Mouse (Mus musculus) mesoderm, embryonic 11.5 days (tissue): ENCODE data around the gene Dhrs1.

Source experiments
- DNase-seq: peaks from one replicate; pipeline ENCODE4 v3.0.0-alpha.2; 2012; ENCODE audit warnings: low read depth, low spot score

Dhrs1 gene

GRCm38 (mm10) chr14:55763166-55763565 is 17.7 kb upstream of the Dhrs1 start:
- DNase-seq: no peak

GRCm38 (mm10) chr14:55762001-55762821 is 16.7 kb upstream of the Dhrs1 start:
- DNase-seq: peak; percentile 61

DNA sequence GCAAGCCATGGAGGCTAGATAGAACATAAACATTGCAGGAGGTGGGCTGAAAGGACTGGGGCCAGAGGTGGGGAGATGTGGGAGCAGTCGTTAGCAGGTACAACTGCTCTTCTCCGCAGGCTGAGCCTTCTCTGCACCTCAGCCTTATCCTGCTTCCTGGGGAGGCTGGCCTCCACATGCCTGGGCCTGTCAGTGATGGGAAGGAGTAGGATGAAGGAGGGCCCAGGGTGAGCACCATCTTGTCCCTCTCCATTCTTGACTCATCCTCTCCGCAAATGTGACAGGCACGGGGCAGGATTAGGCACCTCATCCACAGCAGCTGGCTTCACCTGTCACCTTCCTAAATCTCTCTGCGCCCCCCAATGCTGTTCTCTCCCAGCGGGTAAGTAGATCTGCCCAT is 15.7 kb upstream of the Dhrs1 start, which contains the start of gene Ltb4r2:
Gene Ltb4r2 (plus strand): TSS at position 266 of the 400 bp plus-strand sequence.
- no peak for DNase-seq

GRCm38 (mm10) chr14:55760156-55760555 is 14.7 kb upstream of the Dhrs1 start:
- DNase-seq: peak; percentile 84

DNA sequence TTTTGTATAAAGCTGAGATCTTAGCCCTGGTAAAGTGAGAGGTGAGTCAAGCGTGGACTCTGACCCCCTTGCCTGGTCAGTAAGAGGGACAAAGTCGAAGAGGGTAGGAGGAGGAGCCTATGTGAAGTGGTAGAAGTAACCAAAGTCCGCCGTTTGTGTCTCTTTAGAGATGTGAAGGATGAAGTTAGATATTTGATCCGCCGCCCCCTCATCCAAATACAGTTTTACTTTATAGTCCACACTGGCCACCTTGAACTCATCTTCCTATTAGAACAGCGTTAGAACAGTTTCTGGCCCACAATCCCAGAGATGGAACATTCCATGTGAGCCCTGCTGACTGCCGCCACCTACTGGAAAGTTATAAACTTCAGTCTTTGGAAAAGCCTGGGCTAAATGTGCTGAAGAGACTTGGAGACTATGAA is 12.9 kb upstream of the Dhrs1 start, which contains the start of gene Cideb:
Gene Cideb (minus strand): TSS at position 96 of the 422 bp plus-strand sequence.
- DNase-seq: peak; percentile 69

DNA sequence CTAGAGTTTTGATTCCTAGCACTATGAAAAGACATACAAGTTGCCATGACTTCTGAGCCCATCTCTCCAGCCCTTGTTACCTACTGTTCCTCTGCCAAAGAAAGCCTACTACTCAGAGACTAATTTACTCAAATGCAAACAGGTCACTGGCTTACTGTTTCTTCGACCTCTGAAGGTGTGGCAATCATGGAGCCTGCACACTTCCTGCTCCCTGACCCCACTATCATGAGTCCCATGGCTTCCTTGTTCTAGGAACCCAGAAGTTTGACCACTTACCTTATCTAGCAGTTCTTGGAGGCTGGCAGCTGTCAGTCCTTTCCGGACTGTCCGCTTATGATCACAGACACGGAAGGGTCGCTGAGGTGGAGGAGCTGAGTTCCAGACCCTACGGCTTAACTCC is 12.1 kb upstream of the Dhrs1 start:
- no peak for DNase-seq

DNA sequence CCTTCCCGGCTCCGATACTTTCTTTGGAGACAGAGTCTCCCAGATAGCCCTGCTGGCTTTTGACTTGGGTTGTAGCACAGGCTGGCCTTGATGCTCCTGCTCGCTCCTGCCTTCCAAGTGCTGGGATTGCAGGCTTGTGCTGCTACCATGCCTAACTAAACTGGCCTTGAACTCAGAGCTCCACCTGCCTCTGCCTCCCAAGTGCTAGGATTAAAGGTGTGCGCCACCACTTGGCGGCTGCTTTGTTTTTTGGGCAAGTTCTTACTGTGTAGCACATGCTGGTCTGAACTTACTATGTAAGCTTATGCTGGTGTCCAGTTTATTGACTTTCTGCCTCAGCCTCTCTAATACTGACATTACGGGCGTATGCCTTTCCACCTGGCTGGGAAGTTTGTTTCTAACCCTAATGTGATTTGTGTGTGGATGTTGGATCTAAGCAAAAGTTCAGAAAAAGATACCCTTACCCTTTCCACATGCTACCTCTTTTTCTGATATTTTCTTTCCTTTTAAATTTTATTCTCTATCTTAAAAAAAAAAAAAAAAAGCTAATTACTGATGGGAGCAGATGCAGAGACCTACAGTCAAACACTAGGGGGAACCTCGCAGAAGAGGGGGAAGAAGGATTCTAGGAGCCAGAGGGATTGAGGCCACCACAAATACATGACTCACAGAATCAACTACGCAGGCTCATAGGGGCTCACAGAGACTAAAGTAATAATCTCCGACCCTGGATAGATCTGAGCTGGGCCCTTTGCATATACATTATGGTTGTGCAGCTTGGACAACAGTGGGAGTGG is 1.8 kb upstream of the Dhrs1 start:
- DNase-seq: no peak

DNA sequence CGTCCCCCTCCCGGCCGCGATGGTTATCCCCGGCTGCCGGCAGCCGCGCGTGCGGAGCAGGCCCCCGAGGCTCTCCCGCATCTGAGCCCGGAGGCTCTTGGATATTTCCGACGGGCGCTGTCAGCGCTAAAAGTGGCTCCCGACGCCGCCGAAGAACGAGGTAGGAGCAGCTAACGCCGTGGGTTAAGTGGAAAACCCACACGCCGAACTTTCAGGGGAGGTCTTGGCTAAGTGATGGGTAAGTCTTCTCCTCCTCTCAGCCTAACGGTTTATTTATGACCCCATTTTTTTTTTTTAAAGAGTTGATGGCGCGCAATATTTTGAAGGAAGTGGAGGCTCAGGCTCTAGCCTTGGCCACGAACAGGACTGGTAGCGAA is 359 bp upstream of the Dhrs1 start:
- no peak for DNase-seq

DNA sequence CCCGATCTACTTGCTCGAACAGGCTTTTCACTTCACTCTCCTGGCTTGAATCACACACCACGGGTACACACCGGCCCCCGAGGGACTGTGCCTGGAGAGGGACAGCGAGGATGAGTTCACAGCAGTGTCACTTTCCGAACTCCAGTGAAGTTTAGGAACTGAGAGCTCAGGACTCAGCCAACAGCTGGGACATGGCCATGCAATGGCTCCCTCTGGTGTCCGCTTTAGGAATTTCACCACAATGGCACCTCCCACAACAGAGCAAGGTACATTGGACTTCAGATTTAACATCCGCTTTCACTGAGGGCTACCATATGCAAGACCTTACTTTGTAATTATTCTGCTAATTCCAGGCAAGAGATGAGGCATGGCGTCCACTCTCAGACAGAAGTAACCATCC is 1.8 kb downstream of the Dhrs1 start:
- DNase-seq: peak; percentile 88

DNA sequence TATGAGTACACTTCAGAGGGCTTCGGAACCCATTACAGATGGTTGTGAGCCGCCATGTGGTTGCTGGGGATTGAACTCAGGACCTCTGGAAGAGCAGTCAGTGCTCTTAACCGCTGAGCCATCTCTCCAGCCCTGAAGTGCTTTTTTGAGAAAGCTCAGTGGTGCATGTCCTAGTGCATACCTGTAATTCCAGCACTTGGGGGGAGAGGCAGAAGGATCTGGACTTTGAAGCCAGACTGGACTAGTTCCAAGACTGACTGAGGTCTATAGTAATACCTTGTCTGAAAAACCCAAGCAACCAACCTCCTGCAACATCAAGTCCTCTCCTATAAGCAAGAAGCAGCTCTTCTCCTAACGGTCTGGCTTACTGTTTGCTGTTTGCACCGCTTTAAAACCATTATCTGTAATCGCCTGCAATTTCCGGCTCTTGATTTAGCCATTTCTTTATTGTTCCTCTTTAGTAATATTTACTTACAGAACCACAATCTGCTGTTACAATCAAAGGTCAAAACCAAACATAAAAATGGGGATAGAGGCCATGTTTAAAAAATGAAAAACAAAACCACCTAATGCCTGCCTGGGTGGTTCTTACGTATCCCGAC is 8.3 kb downstream of the Dhrs1 start:
- no peak for DNase-seq

DNA sequence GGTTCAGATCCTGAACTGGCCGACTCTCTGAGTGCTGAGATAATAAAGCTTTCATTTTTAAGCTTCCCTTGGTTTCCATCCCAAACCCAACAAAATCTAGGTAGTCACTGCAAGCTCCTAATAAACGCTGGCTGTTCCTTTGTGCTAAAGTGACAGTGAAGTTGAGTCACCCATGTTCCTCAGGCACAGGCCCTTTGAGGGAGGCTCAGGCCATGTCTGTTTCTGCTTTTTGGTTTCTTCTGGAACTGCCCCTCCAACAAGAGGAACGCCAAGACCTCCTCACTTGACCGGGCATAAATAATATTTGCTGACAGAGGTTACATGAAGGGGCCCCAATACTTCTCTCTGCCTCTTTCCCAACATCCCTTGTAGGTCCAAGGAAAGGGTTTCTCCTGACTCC is 9.7 kb downstream of the Dhrs1 start:
- no peak for DNase-seq

DNA sequence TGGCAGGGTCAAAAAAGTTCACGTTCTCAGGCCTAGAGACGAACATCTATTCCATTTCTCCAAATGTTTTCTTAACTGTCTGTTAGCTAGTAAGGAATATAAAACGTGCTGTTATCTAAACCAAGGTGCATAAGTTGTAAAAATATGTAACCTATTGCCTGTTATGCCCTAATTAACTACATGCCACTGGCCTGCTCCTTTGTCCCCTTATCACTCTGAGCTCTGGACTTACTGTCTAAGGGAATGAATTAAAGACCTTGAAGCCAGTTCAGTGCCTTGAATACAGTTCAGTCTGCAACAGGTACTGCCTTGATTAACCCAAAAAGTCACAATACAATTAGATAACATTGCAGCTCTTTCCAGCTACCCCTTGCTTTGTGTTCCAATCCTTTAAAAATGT is 10.2 kb downstream of the Dhrs1 start:
- DNase-seq: no peak

DNA sequence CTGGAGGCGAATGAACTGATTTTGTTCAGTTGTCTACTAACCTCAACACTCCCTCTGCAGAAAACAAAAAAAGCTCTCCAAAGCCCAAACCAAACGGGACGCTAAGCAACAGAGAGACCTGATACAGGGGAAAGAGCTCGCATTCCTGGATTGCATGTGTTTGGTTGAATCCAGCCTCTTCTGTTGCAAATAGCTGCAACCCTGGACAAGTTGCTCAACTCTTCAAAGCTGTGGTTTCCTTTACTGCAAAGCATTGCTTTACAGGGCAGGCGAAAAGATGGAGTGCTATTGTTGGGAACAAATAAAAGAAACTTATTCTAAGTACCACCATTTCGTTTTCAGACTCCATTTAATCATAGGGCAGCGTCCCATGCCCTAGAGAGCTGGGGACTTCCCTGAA is 10.6 kb downstream of the Dhrs1 start:
- DNase-seq: no peak

- no peak for DNase-seq
Observed at GRCm38 (mm10) chr14:55733889-55734288, 11.6 kb downstream of the Dhrs1 start.

DNA sequence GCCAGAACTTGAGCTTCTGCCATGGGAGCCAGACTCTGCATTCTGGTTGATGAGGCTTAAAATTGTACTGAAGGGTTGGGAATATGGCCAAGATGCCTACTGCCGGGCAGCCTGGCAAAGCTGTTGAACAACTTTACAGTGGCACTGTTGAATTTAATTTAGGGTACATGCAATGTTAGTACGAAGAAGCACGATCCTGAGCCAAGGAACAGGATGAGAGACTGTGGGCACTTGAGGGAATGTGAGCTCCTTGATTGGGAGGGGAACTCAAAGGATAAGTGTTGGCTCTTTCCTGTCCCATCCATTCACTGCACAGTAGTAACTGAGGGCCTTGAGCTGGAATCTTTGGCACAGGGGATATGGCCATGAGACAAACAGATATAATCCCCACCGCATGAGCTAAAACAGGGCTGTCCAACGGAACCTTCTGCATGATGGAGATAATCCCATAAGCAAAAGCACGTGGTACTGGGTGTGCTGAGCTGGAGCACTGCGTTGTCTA is 14.9 kb downstream of the Dhrs1 start:
- DNase-seq: no peak

DNA sequence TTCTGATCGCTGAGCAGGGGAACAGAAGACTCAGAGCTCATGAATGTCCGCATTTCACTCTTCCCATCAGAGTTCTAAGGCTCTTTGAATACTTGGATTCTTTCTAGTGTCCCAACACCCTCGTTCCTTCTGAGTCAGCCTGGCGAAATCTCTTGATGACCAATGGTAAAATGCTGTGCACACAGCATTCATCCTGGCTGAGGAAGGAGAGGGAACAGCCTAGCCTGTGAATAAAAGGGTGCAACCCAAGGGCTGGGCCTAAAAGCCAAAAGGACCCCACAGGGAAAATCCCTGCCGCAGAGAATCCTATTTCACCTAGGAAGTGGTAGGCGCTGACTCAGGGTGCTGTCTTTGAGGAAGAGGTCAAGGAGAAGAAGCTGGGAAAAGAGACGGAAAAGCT is 15.4 kb downstream of the Dhrs1 start:
- DNase-seq: no peak

DNA sequence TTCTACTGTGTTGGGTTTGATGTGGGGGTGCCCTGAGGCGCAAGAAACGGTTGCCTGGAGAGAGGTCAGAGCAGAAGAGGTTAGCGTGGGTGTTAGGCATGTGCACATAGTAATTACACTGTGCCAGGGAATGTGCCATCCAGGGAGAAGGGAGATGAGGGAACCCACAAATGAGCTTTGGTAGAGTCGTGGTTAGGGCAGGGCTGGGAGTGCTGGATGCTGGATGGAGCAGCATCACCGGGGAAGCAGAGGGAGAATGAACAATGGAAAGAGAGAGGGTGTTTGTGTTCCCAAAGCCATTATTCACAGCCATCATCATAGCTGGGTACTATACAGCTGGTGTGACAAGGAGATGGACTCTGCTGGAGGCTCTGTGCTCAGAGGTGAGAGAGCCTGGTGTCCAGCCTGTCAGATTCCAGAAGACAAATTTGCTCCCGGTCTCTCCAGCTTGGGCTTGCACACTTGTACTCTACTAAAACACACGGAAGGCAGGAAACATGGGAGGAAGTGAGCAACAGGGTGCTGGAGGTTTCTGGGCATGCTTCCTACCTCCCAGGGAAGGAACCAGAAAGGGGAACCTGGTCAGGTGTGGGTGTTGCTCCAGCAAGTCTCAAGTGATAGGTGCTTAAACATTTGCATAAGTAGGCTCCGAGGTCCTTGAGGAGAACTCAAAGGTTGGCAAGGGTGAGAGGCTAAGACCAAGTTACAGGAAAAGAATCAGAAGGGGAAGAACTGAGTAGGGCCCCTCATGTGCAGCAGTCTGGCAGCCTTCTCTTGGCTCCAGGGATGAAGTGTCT is 17.4 kb downstream of the Dhrs1 start:
- no peak for DNase-seq

GRCm38 (mm10) chr14:55726261-55726660 is 19.2 kb downstream of the Dhrs1 start:
- DNase-seq: no peak

DNA sequence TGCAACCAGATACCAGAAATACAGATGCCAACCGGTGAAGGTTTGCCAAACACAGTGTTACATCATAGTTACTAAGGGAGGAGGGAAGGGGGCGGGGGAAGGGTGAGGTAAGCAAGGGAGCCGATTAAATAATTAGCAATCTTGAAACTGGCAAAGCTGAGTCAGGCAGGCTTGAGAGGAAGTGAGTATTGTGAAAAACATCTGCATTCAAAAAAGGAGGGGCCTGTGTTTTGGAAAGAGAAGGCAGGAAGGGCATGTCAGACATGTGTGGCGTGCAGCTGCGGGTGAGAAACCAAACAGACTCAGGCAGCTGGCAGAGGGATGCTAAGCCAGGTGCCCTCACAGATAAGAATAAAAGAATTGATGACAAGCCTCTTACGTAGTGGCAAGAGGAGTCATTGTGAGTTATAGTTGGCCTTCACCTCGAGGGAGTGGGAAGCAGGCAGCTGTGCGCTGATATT is 21.0 kb downstream of the Dhrs1 start:
- no peak for DNase-seq

GRCm38 (mm10) chr14:55723433-55723832 is 22.1 kb downstream of the Dhrs1 start:
- no peak for DNase-seq

DNA sequence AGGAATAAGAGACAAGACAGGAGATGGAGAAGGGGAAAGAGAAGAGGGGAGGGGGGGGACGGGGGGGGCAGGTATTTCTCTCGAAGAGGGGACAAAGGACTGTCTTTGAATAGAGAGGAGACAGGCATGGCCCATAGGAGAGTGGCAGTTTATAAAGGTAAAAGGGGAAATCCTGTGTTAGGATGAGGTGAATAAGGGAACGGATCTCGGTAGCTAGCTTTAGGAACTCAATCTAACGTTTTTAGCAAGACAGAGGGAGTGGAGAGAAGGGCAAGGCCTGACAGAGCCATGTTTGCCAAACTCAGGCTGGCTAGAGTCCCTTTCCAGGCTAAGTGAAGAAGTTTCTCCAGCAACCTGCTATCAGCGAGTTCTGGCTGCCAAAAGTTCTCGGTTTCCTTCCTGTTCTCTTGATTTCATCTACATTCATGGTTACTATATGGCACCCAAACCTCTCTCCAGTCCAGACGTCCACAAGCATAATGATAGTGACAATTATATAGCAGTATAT is 23.0 kb downstream of the Dhrs1 start:
- DNase-seq: no peak
